Mouse (Mus musculus): ENCODE measurements around the gene Olfr1263. TPM values are rescaled to one million over a fixed set of nuclear protein-coding genes. Genes with fewer than 3 reads are reported as not detected.

Gene Olfr1263
- not detected in 2 replicates for polyA plus RNA-seq (2012; rRNA removed)

DNA sequence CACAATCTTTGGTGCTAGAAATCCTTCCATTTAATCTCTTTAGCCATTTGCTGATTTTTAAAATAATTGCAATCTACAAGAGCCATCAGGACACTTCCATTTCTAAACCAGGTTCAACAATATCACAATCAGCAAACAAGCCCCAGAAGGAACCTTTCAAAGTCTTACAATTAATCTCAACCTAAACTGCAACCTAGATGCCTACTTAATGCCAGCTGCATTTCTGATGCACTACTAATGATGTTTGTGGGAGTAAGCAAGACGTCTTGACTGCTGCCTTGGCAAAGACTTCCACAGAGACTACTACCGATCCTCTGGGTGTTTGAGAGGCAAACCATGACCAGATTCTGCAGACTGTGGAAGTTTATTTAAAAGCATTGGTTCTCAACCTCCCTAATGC, at the start of gene Olfr1263:
Gene Olfr1263 (plus strand): TSS at position 301 of the 400 bp plus-strand sequence.

DNA sequence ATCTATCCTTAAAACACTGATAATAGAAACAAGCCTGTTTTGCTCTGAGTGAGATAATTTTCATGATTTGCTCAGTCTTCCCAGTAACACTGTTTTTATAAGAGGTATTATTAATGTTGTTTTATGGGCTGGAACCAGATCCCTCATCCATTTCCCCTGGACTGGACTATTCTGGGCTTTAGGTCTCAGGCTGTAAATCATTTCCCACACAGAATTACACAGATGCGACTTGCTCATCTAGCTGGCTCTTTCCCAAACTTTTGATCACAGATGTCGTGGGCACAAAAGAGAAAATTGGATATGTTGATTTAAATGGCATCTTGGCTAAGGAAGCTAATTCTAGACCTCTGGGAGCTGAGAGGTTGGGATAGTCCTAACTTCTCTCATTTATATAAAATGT, 37.7 kb upstream of the Olfr1263 start, which contains the start of gene Olfr1260:
Gene Olfr1260 (plus strand): TSS at position 157 of the 400 bp plus-strand sequence.

DNA sequence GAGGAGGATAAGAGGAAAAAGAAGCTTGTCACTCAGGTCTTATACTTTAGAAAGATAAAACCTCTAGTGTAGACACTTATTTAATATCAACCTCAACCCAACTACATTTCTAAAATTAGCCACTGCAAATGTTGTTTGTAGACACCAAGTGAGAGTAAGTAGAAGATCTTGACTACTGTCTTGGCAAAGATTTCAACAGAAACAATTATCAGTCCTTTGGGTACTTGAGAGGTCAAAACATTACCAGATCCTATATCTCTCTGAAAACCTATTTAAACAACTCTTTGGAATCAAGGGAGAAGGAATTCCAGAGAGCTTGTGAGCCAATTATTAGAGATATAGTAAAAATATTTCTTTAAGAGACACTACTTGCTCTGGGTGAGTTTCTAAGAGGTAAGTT, 21.0 kb upstream of the Olfr1263 start, which contains the start of gene Olfr1261:
Gene Olfr1261 (plus strand): TSS at position 301 of the 400 bp plus-strand sequence.

DNA sequence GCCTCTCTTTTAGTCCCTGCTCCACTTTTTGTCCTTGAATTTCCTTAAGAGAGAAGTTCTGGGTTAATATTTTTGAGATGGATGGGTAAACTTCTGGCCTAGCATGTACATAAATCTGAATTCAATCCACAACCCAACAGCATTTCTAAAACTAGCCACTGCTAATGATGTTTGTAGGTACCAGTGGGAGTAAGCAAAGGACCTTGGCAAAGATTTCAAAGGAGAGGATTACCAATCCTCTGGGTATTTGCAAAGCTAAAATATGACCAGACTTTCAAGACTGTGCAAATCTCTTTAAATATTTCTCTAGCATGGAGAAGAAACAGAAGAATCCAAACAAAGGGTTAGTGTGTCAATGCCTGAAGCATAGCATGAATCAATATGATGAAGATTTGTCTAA, 12.1 kb upstream of the Olfr1263 start, which contains the start of gene Olfr1262:
Gene Olfr1262 (plus strand): TSS at position 301 of the 400 bp plus-strand sequence.

DNA sequence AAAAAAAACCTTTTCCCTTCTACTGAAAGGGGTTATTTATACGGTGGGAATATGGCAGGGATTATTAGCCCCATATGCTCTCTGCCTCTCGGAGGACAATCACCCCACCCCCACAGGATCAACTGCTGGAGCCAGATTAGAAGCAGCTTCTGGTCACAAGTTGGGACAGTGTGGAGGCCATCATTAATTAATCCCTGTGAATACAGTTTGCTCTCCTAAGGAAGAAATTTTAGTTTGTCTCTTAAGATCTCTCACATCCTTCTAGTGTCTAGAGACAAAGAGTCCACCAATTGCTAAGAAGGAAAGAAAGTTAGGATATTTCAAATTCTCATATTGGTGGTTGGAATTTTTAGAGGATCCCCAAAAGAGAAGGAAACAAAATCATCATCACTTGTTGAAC, 13.5 kb downstream of the Olfr1263 start, which contains the start of gene Olfr1264:
Gene Olfr1264 (minus strand): TSS at position 101 of the 400 bp plus-strand sequence.

DNA sequence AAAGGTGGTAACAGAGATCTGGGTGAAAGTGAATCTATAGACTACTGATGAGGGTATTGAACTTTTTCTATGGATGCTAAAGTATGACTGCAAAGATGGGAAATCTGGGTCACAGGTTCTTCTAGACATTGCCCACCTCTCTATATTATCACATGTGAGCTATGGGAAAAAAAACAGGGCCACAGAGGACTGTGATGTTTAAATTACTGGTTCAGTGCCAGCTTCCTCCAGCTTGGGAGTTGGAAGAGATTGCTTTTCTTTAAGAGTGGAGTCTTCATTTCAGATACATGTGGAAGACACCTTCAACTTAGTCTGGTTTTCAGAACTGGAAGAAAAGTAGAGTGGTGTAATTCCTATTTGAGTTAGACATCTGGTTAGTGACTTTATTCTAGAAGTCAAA, 23.1 kb downstream of the Olfr1263 start, which contains the start of gene Olfr1265:
Gene Olfr1265 (plus strand): TSS at position 301 of the 400 bp plus-strand sequence.

DNA sequence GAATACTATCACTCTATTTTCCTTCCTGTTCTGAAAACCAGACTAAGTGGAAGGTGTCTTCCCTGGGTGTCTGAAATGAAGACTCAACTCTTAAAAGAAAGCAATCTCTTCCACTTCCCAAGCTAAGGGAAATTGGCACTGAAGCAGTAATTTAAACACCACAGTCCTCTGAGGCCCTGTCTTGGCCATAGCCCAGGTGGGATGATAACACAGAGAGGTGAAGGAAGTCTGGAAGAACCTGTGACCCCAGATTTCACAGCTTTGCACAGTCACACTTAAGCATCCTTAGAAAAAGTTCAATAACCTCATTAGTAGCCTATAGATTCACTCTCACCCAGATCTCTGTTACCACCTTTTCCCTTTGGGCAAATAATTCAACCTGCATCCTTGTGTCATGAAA, 51.6 kb downstream of the Olfr1263 start, which contains the start of gene Olfr140:
Gene Olfr140 (minus strand): TSS at position 101 of the 400 bp plus-strand sequence.

Other genes starting within 250 kb of the Olfr1263 start
- not detected in 2 replicates for gene Olfr1254, start 218.5 kb upstream of the Olfr1263 start, polyA plus RNA-seq (2012; rRNA removed)
- not detected in 2 replicates for gene Olfr1255, start 200.1 kb upstream of the Olfr1263 start, polyA plus RNA-seq (2012; rRNA removed)
- not detected in 2 replicates for gene Olfr1256, start 170.6 kb upstream of the Olfr1263 start, polyA plus RNA-seq (2012; rRNA removed)
- gene Olfr48, start 163.9 kb upstream of the Olfr1263 start, polyA plus RNA-seq (2012; rRNA removed): not detected in 2 replicates
- gene Olfr1257, start 133.7 kb upstream of the Olfr1263 start, polyA plus RNA-seq (2012; rRNA removed): not detected in 2 replicates
- not detected in 2 replicates for gene Olfr1258, start 84.8 kb upstream of the Olfr1263 start, polyA plus RNA-seq (2012; rRNA removed)
- gene Olfr1259, start 63.5 kb upstream of the Olfr1263 start, polyA plus RNA-seq (2012; rRNA removed): not detected in 2 replicates
- gene Olfr1260, start 37.8 kb upstream of the Olfr1263 start, polyA plus RNA-seq (2012; rRNA removed): not detected in 2 replicates
- gene Olfr1261, start 20.9 kb upstream of the Olfr1263 start, polyA plus RNA-seq (2012; rRNA removed): not detected in 2 replicates
- not detected in 2 replicates for gene Olfr1262, start 12.0 kb upstream of the Olfr1263 start, polyA plus RNA-seq (2012; rRNA removed)
- gene Olfr1264, start 13.4 kb downstream of the Olfr1263 start, polyA plus RNA-seq (2012; rRNA removed): not detected in 2 replicates
- gene Olfr1265, start 23.2 kb downstream of the Olfr1263 start, polyA plus RNA-seq (2012; rRNA removed): not detected in 2 replicates
- gene Olfr140, start 51.5 kb downstream of the Olfr1263 start, polyA plus RNA-seq (2012; rRNA removed): not detected in 2 replicates
- gene Olfr1269, start 109.3 kb downstream of the Olfr1263 start, polyA plus RNA-seq (2012; rRNA removed): not detected in 2 replicates
- gene Olfr32, start 130.2 kb downstream of the Olfr1263 start, polyA plus RNA-seq (2012; rRNA removed): not detected in 2 replicates
- gene Olfr1270, start 141.0 kb downstream of the Olfr1263 start, polyA plus RNA-seq (2012; rRNA removed): not detected in 2 replicates
- not detected in 2 replicates for gene Olfr1506, start 212.4 kb downstream of the Olfr1263 start, polyA plus RNA-seq (2012; rRNA removed)
- not detected in 2 replicates for gene Olfr142, start 245.5 kb downstream of the Olfr1263 start, polyA plus RNA-seq (2012; rRNA removed)